Mouse (Mus musculus) right cerebral cortex, postnatal 14 days (tissue): Measurements from ENCODE around the gene Usp29.
"Not testable (repeated sequence)": the region's sequence is repeated elsewhere in the genome, so short reads cannot be mapped to it uniquely, and the experiment has no call there.

ENCODE experiments used
- DNase-seq: peaks from one replicate; pipeline ENCODE4 v3.0.0; 2022

Gene Usp29

DNA sequence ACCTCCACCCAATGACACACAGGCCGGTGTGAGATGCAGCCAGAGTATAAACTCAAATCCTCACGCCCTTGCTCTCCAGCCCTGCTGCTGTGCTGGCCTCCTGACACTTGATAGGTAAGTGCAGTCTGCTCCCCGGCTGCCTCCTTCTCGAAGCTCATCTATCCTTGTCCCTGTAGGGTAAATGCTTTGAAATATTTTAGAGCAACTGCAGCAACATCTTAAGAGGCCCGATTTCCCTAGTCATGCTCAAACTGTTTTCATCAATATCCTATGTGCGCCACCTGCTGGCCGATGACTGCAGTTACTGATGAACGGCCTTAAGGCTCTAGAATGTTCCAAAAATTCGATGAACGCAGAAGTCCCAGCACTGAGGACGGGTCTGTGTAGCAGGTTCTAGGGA lies 206.7 kb downstream of the Usp29 start:
- peak; percentile 86 for DNase-seq

DNA sequence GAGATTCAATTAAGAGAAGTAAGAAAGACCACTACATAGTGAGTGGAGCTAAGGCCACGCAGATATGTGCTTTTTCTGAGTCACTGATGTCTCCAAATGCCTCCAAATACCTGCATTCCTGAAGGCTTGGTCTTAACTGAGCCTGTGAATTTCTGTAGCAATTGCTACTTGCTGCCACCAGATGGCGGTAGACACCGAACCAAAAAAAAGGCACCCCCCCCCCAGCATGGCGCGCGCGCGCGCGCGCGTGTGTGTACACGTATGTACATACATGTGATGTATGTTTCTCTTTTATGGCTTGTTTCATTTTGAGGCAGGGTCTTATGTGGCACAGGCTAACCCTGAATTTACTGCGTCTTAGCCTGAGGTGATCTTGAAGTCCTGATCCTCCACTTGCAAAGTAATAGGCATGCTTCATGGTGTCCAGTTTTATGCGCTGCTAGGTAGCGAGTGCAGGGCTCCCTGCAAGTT lies 210.4 kb downstream of the Usp29 start:
- DNase-seq = no peak

DNA sequence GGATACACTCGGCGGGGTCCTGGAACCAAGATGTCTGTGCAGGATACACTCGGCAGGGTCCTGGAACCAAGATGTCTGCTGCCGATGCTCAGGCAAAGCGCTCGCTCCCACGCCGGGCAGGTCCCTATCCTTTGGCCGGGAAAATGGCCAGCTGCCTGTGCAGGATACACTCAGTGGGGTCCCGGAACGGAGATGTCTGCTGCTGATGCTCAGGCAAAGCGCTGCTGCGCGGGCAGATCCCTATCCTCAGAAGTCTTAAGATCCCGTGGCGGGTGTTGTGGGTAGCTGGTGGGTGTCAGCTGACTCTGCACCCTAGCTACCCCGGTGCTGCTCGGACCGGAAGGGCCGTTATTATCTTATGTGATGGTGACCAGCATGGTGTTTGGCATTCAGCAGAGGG lies 217.7 kb downstream of the Usp29 start:
- not testable (repeated sequence) for DNase-seq

DNA sequence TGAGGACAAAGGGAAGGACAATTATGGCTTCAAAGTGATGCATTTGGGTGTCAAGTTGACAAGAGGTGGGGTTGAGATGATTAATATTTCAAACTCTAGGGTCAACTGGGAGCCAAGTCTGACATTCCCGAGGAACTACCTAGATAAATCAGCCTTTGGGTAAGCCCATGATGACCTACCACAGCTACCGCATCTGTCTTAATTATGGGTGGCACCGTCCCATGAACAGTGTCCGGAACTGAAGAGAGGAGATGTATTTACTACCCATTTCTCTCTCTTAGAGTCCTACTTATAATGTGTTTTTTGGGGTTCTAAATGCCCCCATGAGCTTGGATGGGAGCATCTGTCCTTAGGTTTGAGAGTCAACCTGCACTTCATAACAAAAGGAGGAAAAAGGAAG lies 226.2 kb downstream of the Usp29 start:
- DNase-seq = no peak

DNA sequence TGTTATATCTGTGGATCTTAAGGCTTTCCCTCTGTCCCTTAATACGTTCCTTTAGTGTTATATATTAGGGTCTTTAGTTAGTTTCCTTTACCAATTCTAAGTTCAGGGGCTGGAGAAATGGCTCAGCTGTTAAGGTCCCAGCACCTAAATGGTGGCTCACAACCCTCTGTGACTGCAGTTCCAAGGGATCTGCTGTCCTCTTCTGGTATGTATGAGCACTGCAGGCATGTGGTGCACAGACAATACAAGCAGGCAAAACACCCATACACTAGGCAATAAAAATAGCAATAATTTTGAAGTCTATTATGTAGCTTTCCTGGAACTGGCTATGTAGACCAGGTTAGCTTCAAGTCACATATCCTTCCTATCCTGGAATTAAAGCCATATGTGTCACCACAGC lies 228.2 kb downstream of the Usp29 start:
- no peak for DNase-seq

DNA sequence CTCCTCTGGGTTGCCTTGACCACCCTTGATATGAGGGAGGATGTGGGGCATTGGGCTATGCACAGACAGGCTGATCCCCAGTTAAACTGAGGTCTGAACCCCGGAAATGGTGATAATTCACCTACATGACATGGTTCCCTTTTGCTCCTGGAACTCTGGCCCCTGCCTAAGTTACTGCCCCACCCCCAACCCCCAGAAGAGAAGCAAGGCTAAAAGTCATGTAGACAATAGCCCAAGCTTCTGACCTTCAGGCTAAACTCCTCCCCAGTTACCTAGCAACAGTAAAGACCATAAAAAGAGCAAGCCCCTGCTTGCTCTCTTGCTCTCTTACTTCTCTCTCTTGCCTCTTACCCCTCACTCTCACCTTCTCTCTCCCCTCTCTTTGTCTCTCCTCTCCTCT lies 243.2 kb downstream of the Usp29 start:
- no peak for DNase-seq

DNA sequence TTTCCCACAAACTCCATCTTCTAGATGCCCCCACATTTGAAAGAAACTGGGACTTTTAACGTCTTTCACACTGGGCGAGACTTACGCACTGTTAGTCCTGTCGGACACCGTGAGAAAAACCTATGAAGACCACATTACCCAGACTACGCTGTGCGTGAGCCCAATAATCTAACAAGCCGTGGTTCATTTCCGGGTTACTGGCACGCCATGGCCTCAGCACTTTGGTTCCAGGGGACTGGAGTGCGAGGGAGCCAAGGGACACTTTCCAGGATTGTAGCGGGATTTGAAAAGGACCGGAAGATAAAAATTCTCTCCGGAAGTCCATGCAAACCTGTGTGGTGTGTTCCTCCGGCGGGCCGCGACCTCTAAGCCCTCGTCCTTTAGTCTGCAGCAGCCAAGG lies 246.5 kb downstream of the Usp29 start:
- no peak for DNase-seq

DNA sequence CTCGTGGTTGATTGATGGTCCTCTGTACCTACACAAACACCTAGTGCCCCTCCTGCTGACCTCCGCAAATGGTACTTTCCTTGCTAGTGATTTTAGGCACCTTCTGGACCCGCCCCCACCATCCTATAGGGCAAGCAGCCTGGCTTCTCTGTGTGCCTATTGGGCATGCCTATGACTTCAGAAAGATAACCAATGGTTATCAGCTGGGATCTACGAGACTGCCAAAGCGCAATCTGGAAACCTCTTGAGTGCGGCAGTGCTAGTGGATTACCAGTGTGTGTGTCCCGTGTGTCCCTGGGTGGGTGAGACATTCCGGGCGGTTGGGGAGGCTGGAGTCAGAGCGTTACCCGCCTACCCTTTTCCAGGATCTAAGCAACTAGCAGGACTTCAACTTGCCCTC lies 264.9 kb downstream of the Usp29 start, which contains the start of gene Aurkc:
TSS of gene Aurkc (plus strand) at position 50 of the 400 bp plus-strand sequence.
- not testable (repeated sequence) for DNase-seq

DNA sequence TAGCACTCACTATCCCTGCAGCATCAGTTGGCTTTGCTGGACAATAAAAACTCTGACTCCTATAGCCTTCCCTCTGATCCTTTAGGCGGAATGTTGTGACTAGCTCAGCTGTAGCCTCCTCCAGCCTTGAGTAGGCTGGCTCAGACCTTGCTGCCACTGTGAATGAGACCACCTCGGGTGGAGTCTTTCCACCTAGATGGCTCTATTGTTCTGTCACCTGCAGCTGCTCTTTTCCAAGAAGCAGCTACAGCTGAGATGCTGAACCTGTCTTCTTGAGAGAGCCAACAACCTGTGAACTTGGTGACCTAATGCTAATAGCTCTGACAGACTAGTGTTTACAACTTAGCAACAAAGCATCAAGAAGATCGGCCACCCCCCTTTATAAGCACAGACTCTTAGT lies 268.5 kb downstream of the Usp29 start:
- DNase-seq = not testable (repeated sequence)

DNA sequence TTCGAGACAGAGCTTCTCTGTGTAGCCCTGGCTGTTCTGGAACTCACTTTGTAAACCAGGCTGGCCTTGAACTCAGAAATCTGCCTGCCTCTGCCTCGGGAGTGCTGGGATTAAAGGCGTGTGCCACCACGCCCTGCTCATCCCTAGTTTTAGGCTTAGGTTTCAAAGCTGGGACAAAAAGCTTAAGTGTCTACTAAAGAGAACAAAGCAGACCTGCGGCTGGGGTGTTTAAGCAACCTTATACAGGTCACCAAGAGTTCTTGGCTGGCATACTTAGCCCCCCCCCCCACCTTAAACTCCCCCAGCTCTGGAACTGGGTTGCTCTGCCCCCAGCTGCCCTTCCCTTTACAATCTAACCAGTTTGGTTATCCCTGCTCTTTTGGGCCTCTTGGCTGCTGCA lies 275.1 kb downstream of the Usp29 start:
- DNase-seq = not testable (repeated sequence)
